Mouse (Mus musculus) fibroblast of lung, adult 2 months (primary cell): Measurements from ENCODE around the gene Slc38a6.

Experiments
- DNase-seq: peaks from one replicate; pipeline ENCODE4 v3.0.0-alpha.2; 2011; ENCODE audit warnings: low read depth

Gene Slc38a6

DNA sequence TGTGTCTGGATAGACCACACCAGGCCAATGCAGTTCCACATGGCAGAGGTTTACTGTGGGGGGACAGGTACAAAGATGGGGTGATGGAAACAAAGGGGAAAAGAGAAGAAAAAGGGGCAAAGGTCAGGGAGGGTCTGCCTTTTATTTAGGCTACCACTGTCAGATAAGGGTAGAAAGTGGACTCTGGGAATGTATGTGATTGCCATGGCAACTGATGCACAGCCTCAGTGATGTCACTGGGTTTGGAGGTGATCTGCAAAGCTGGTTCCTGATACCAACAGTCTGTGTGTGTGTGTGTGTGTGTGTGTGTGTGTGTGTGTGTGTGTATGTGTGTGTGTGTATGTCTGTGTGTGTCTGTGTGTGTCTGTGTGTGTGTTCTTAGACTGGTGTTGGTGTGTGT, 106.4 kb downstream of the Slc38a6 start:
- no peak for DNase-seq

DNA sequence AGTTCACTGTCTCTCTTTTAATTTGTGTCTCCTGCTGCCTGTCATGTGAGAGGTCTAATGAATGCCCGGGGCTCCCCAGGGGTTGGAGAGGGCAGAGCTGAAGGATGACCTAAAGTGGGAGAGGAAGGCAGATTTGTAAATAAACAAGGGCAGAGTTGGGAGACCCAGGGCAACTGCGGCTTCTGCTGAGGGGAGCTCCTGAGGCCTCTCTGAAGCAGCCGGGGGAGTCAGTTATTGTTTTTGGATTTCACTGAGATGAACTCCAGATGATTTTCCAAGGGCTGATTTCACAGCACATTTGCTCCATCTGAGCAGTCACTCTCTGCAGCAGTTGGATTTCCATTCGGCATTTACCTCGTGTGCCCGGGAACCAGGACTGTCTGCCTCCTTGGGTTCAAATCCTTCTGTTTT, 107.3 kb downstream of the Slc38a6 start:
- DNase-seq: peak; percentile 49

DNA sequence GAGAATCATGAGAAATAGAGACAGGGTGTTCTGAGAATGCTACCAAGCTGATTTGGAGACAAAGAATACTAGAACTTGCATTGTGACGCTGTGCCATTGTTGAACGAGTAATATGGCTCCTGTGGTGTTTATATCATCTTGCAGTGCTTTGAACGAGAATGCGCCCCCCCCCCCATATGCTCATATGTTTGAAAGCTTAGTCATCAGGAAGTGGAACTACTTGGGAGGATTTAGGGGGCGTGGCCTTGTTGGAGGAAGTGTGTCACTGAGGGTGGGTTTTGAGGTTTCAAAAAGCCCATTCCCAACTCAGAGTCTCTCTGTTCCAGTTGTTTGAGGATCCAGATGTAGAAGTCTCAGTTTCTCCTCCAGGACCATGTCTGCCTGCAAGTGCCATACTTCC, 108.0 kb downstream of the Slc38a6 start:
- DNase-seq: no peak

DNA sequence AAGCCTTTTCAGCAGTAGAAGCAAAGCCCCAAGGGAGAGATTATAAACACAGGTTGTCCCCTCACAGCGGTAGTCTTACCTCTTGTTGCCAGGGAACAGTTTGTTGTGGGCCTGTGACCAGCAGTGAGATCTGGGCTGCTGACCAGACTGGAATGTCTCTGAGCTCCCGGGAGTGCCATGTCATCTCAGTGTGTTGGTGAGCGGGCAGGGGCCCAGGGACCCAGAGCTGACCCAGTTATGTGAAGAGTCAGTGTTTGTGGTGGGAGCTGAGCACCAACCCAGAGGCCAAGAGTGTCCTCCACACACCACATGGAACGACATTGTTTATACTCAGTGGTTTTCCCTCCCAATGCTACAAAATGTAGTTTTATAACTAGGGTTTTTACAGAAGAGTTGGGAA, 112.8 kb downstream of the Slc38a6 start:
- DNase-seq: no peak

DNA sequence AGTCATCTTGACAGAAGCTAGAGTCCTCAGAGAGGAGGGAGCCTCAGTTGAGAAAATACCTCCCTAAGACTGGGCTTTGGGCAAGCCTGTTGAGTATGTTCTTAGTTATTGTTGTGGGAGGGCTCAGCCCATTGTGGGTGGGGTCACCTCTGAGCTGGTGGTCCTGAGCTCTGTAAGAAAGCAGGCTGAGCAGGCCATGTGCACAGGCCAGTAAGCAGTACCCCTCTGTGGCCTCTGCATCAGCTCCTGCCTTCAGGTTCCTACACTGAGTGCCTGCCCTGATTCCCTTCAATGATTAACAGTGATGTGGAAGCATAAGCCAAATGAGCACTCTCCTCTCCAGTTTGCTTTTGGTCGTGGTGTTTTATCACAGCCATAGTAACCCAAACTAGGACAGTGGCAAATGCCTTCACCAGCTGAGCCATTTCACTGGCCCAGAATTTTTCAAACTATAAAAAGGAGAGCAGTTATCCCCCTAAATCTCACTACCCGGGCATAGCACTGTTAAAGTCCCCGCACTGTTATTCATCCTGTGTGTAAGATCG, 114.0 kb downstream of the Slc38a6 start:
- no peak for DNase-seq

DNA sequence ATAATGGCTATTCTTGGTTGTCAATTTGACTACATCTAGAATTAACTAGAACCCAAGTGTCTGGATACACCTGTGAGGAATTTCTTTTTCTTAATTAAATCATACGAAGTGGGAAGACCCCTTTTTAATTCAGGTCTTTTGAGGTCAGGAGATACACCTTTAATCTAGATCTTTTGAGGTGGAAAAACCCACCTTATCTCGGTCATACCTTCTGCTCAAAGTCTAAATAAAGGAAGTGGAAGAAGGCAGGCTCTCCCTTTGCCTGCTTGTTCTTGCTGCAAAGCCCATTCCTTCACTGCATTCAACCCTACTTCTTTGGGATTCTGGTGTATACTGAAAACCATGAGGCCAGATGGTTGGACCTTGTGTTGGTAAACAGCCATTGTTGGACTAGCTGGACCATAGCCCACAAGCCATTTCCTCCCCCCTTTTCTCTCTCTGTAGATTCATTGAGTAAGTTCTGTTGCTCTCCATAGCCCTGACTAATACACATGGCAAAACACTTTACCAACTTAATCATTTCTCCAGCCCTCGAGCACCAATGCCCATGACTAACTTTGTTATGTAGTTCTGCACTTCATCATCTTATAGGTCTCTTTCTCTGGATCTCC, 115.0 kb downstream of the Slc38a6 start:
- DNase-seq: no peak

DNA sequence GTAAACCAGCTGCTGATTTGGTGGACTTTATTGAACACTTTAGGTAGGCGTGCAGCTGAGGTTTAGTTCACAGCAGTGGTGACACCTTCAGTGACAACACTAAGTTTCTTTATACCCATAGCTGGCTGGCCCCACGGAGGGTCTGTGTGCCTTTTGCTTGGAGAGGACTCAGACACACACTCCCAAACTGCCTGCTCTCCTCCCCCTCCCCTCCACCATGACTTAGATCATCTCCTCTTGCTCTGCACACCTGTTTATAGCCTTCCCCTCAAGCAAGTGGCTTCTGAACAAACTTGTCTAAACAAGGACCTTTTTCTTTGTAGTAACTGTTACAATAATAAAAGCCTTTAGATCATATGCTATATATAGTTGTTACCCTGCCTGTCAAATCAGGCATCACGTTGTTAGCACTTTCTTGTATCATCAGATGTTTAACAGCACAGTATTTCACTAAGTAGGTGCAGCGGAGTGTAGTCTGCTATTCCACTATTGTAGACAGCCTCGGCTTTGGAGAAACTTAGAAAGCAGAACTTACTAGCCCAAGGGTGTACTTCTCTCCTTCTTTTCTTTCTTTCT, 115.6 kb downstream of the Slc38a6 start:
- DNase-seq: no peak

DNA sequence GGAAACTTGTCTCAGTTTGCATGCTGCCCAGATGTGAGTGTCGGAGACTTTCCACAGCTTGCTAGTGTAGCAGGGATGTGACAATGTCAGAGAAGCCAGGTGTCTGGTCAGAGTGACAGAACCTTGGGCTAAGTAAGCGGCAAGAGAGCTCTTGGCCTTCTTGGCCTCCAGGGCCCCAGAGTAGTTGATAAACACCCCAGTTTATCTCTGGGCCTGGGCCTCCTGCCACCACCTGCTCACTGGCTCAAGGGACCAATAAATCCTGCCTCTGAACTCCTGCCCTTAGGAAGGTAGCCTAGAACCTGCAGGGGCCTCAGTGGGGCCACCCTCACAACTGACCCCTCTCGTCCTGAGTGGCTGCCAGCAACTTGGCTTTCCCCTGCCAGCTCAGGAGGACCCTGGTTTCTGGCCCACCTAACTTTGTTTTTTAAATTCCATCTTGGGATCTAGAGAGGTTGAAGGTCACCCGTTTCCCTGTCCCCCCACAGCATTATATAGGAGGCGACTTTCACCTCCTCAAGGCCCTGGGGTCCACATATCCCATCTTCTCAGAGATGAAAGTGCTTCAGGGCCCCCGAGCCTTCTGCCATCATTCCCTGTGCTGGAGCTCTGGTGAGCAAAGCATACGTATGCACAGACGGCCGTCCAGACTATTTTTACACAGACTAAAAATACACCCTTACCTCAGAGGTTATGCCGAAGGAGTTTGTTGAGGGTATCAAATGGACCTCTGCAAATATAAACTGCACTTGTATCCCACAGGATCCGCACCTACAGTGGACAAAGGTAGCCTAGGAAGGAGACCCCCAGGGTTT, 116.5 kb downstream of the Slc38a6 start:
- DNase-seq: no peak
